Comparison of ENCODE assay signal across 14 mouse cellular contexts in genomic region chr6:12868251-12868650, GRCm38 (mm10).
"Had no signal": no experiment of that assay in that cellular context is flagged by ENCODE, and none has a peak within 500 bp of the region (broad histone marks: within the 10 kb centered on the region; RNA-seq: fewer than 3 reads in every experiment).

No protein-coding gene starts in this region.

- H3K4me1 ChIP-seq: kidney, embryonic 15.5 days; limb, embryonic 10.5 days; lung, embryonic 15.5 days; midbrain, embryonic 13.5 days; neural tube, embryonic 15.5 days had no signal

- H3K27ac ChIP-seq: kidney, embryonic 15.5 days; left cerebral cortex, adult 2 months; limb, embryonic 10.5 days; liver, embryonic 14.5 days; lung, embryonic 15.5 days; midbrain, embryonic 13.5 days; neural tube, embryonic 15.5 days had no signal

- H3K9me3 ChIP-seq: kidney, embryonic 15.5 days; limb, embryonic 10.5 days; lung, embryonic 15.5 days; midbrain, embryonic 13.5 days; neural tube, embryonic 15.5 days had no signal

- DNase-seq: lung, postnatal 36 days; right cerebral cortex, adult 18-20 months; right cerebral cortex, postnatal 25 days; thymus, adult 18-20 months; thymus, postnatal 14 days had no signal

- H3K4me2 ChIP-seq: kidney, embryonic 15.5 days; lung, embryonic 15.5 days; midbrain, embryonic 13.5 days; neural tube, embryonic 15.5 days had no signal

- H3K4me3 ChIP-seq: kidney, embryonic 15.5 days; left cerebral cortex, adult 2 months; limb, embryonic 10.5 days; lung, embryonic 15.5 days; midbrain, embryonic 13.5 days; myocyte; neural tube, embryonic 15.5 days had no signal

- ATAC-seq: intestine, embryonic 16.5 days; midbrain, embryonic 13.5 days had no signal

- H3K36me3 ChIP-seq: kidney, embryonic 15.5 days; limb, embryonic 10.5 days; lung, embryonic 15.5 days; midbrain, embryonic 13.5 days; neural tube, embryonic 15.5 days had no signal

- H3K27me3 ChIP-seq: kidney, embryonic 15.5 days; lung, embryonic 15.5 days; midbrain, embryonic 13.5 days; neural tube, embryonic 15.5 days had no signal

- H3K9ac ChIP-seq: kidney, embryonic 15.5 days; liver, embryonic 14.5 days; lung, embryonic 15.5 days; midbrain, embryonic 13.5 days; neural tube, embryonic 15.5 days had no signal
